ENCODE assay signal across 9 mouse cellular contexts in the genomic region with DNA sequence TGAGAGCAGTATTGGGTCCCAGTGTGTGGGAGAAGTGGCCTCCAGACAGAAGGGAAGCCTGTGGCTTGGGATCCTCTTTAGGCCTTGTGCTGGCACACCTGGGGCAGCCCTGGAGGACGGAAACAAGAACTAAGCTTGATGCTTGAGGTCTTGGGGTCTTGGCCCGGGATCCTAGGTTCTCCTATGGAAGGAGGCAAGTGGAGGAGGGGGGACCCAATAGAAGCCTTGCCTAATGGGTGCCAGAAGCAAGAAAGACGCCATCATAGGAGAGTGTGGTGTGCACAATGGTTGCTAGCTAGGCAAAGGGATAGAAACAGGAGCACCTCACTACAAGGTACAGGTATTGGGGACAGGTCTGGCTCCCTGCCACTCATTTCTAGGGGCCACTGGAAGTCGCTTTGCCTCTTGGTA. TPM values are rescaled to one million over a fixed set of nuclear protein-coding genes. Genes with fewer than 3 reads are reported as not detected.
DNase-seq lines count a peak whose midpoint lies in the region; ATAC-seq and TF ChIP-seq lines count a peak whose summit lies in the region.
"Had no signal": no experiment of that assay in that cellular context is flagged by ENCODE, and none has a peak within 500 bp of the region (broad histone marks: within the 10 kb centered on the region; RNA-seq: fewer than 3 reads in every experiment).

No protein-coding gene starts in this region.

- DNase-seq in heart, postnatal 25 days (ENCODE audit: low spot score), result no peak
- peak; percentile 49 for DNase-seq in limb, embryonic 10.5 days (ENCODE audit: low spot score)
- no peak for DNase-seq in natural killer cell, adult 2 months (ENCODE audit: low spot score in 2 of 2)
- no peak for DNase-seq in right cerebral cortex, adult 2 months (ENCODE audit: low spot score in 2 of 2)
- no peak for DNase-seq in urinary bladder, postnatal 10 days (ENCODE audit: low spot score)
- DNase-seq: liver, embryonic 13.5 days had no signal

- H3K27me3 ChIP-seq in heart, embryonic 11.5 days (ENCODE audit: control insufficient read depth, insufficient read depth, low read length), result no peaks in the 10 kb centered on the region
- no peaks in the 10 kb centered on the region for H3K27me3 ChIP-seq in ES-Bruce4 (ENCODE audit: control insufficient read depth, insufficient read depth, low read length, poor library complexity, severe bottlenecking)
- H3K27me3 ChIP-seq in embryonic facial prominence, embryonic 15.5 days, result no peaks in the 10 kb centered on the region
- H3K27me3 ChIP-seq in limb, embryonic 10.5 days (ENCODE audit: low read depth, poor library complexity, severe bottlenecking), result no peaks in the 10 kb centered on the region

- H3K4me1 ChIP-seq in heart, embryonic 11.5 days (ENCODE audit: control insufficient read depth, insufficient read depth, low read length), result peaks cover 46% of the 10 kb centered on the region
- H3K4me1 ChIP-seq in ES-Bruce4 (ENCODE audit: control insufficient read depth, insufficient read depth, low read length), result peaks cover 5% of the 10 kb centered on the region
- peaks cover 61% of the 10 kb centered on the region for H3K4me1 ChIP-seq in embryonic facial prominence, embryonic 15.5 days
- H3K4me1 ChIP-seq in limb, embryonic 10.5 days, result peaks cover 62% of the 10 kb centered on the region

- TF ChIP-seq CTCF in ES-Bruce4 (IDR thresholded peaks at IDR 0.05; ENCODE audit: low read depth, low read length), result no peak

- H3K4me3 ChIP-seq in heart, embryonic 11.5 days (ENCODE audit: low read depth, low read length), result no peak overlapping the region
- peak overlapping the region; percentile 52; the same call in 1 of the 2 replicates for H3K4me3 ChIP-seq in ES-Bruce4 (ENCODE audit: low read depth, low read length)
- H3K4me3 ChIP-seq in embryonic facial prominence, embryonic 15.5 days (replicated peaks), result no peak overlapping the region
- peak overlapping the region; percentile 76 for H3K4me3 ChIP-seq in limb, embryonic 10.5 days

- 45% methylated on average over 4 of the region's 4 CpGs for WGBS in heart, embryonic 11.5 days (ENCODE audit: insufficient replicate concordance)
- 54% methylated on average over 4 of the region's 4 CpGs for WGBS in embryonic facial prominence, embryonic 15.5 days
- 43% methylated on average over 4 of the region's 4 CpGs for WGBS in limb, embryonic 10.5 days

- TF ChIP-seq POLR2A in ES-Bruce4 (IDR thresholded peaks at IDR 0.05; ENCODE audit: insufficient read depth, low read length), result no peak

- H3K27ac ChIP-seq in heart, embryonic 11.5 days (ENCODE audit: low read depth, low read length), result peak overlapping the region; percentile 92
- H3K27ac ChIP-seq in ES-Bruce4 (ENCODE audit: insufficient read depth, low read length), result peak overlapping the region; percentile 48
- peak overlapping the region; percentile 94 for H3K27ac ChIP-seq in embryonic facial prominence, embryonic 15.5 days (replicated peaks)
- peak overlapping the region; percentile 99 for H3K27ac ChIP-seq in limb, embryonic 10.5 days
- H3K27ac ChIP-seq: liver, embryonic 13.5 days had no signal

- intact Hi-C loops in heart, postnatal 25 days (cut with DNase I), result no loop called here

- peak overlapping the region; percentile 91 for H3K4me2 ChIP-seq in heart, embryonic 11.5 days
- H3K4me2 ChIP-seq in embryonic facial prominence, embryonic 15.5 days (replicated peaks), result peak overlapping the region; percentile 10; the same call in 1 of the 2 replicates

- 0 out of 2 replicates have a peak overlapping the region, but pooled peaks have one; percentile 6 for H3K9ac ChIP-seq in heart, embryonic 11.5 days (ENCODE audit: low read depth, low read length)
- peak overlapping the region; percentile 98 for H3K9ac ChIP-seq in ES-Bruce4 (ENCODE audit: low read depth, poor library complexity, severe bottlenecking)
- no peak overlapping the region for H3K9ac ChIP-seq in embryonic facial prominence, embryonic 15.5 days
- H3K9ac ChIP-seq: liver, embryonic 13.5 days had no signal

- no peak for ATAC-seq in heart, embryonic 11.5 days (replicated peaks; ENCODE audit: insufficient number of reproducible peaks, low FRiP score, low TSS enrichment)
- ATAC-seq in embryonic facial prominence, embryonic 15.5 days (ENCODE audit: insufficient number of reproducible peaks, low FRiP score, low TSS enrichment, low read depth), result no peak

- TF ChIP-seq EP300 in ES-Bruce4 (IDR thresholded peaks at IDR 0.05; ENCODE audit: insufficient read depth, low read depth, low read length), result 0 out of 2 replicates have a peak, but pooled peaks have one; percentile 15

- peaks cover 7% of the 10 kb centered on the region for H3K36me3 ChIP-seq in heart, embryonic 11.5 days (ENCODE audit: control insufficient read depth, insufficient read depth, low read length)
- H3K36me3 ChIP-seq in ES-Bruce4 (ENCODE audit: control insufficient read depth, insufficient read depth, low read length, poor library complexity, severe bottlenecking), result peaks cover 8% of the 10 kb centered on the region
- peaks cover 7% of the 10 kb centered on the region for H3K36me3 ChIP-seq in embryonic facial prominence, embryonic 15.5 days
- peaks cover 19% of the 10 kb centered on the region for H3K36me3 ChIP-seq in limb, embryonic 10.5 days
- H3K36me3 ChIP-seq: liver, embryonic 13.5 days had no signal

- no peaks in the 10 kb centered on the region for H3K9me3 ChIP-seq in heart, embryonic 11.5 days (replicated peaks; ENCODE audit: control insufficient read depth, low read length)
- H3K9me3 ChIP-seq in ES-Bruce4 (replicated peaks; ENCODE audit: control insufficient read depth, insufficient read depth, low read length, poor library complexity, severe bottlenecking), result no peaks in the 10 kb centered on the region
- H3K9me3 ChIP-seq in embryonic facial prominence, embryonic 15.5 days (replicated peaks), result no peaks in the 10 kb centered on the region
- no peaks in the 10 kb centered on the region for H3K9me3 ChIP-seq in limb, embryonic 10.5 days (replicated peaks)
- H3K9me3 ChIP-seq: liver, embryonic 13.5 days had no signal

RNA-seq across cellular contexts. Expression of a gene that starts 0.7 kb away (rescaled TPM):
- polyA plus RNA-seq in heart, embryonic 11.5 days (2014; fragmentation: Nextera tagmentation; extraction: Ambion mirVana), result 8.4 and 9.5 TPM in 2 replicates
- 1 to 10 TPM; 6.9 to 7.5 TPM for total RNA-seq in heart, postnatal 25 days (2021)
- 69.4 and 78.5 TPM in 2 replicates for polyA plus RNA-seq in ES-Bruce4 (2011; ENCODE audit: insufficient read depth, insufficient read length, low read depth, missing spikeins)
- polyA plus RNA-seq in embryonic facial prominence, embryonic 15.5 days (2015; fragmentation: Nextera tagmentation; extraction: Ambion mirVana), result 20.3 and 22.9 TPM in 2 replicates
- polyA plus RNA-seq in limb, embryonic 10.5 days (2016; fragmentation: Nextera tagmentation; extraction: Ambion mirVana), result 54.9 and 63.1 TPM in 2 replicates

RNA-seq across cellular contexts. Expression of a gene that starts 25.4 kb away (rescaled TPM):
- 62.1 and 68.6 TPM in 2 replicates for polyA plus RNA-seq in heart, embryonic 11.5 days (2014; fragmentation: Nextera tagmentation; extraction: Ambion mirVana)
- 10 to 100 TPM; 14.4 to 17.7 TPM for total RNA-seq in heart, postnatal 25 days (2021)
- polyA plus RNA-seq in ES-Bruce4 (2011; ENCODE audit: insufficient read depth, insufficient read length, low read depth, missing spikeins), result 41.0 and 45.1 TPM in 2 replicates
- 49.8 and 55.4 TPM in 2 replicates for polyA plus RNA-seq in embryonic facial prominence, embryonic 15.5 days (2015; fragmentation: Nextera tagmentation; extraction: Ambion mirVana)
- polyA plus RNA-seq in limb, embryonic 10.5 days (2016; fragmentation: Nextera tagmentation; extraction: Ambion mirVana), result 92.0 and 92.4 TPM in 2 replicates

RNA-seq across cellular contexts. Expression of a gene that starts 49.0 kb away (rescaled TPM):
- 1,752 and 1,771 TPM in 2 replicates for polyA plus RNA-seq in heart, embryonic 11.5 days (2014; fragmentation: Nextera tagmentation; extraction: Ambion mirVana)
- total RNA-seq in heart, postnatal 25 days (2021), result 100 to 1,000 TPM; 407 to 462 TPM
- 584 and 638 TPM in 2 replicates for polyA plus RNA-seq in ES-Bruce4 (2011; ENCODE audit: insufficient read depth, insufficient read length, low read depth, missing spikeins)
- 822 and 870 TPM in 2 replicates for polyA plus RNA-seq in embryonic facial prominence, embryonic 15.5 days (2015; fragmentation: Nextera tagmentation; extraction: Ambion mirVana)
- 862 and 928 TPM in 2 replicates for polyA plus RNA-seq in limb, embryonic 10.5 days (2016; fragmentation: Nextera tagmentation; extraction: Ambion mirVana)

Comparison
In these comparisons a context has a peak if more than half of its experiments do, and no peak if none do; other contexts are left out.
1. H3K27ac ChIP-seq: peak in every context shown above with its lines; median percentile 99 in limb, embryonic 10.5 days; 94 in embryonic facial prominence, embryonic 15.5 days; 92 in heart, embryonic 11.5 days; 48 in ES-Bruce4.
2. H3K4me3 ChIP-seq: peak in ES-Bruce4 (single experiment) and limb, embryonic 10.5 days (single experiment); none in heart, embryonic 11.5 days (single experiment) and embryonic facial prominence, embryonic 15.5 days (single experiment).